Mouse (Mus musculus): Measurements from ENCODE around the gene Pik3cb. TPM values are rescaled to one million over a fixed set of nuclear protein-coding genes. Genes with fewer than 3 reads are reported as not detected.

Pik3cb gene
- total and polyA plus RNA-seq, 3 experiments: 2.2 to 7.6 TPM; not detected in 1

- H3K27ac ChIP-seq (ENCODE audit: control insufficient read depth, low read depth, low read length): peak overlapping the region; percentile 60
- H3K36me3 ChIP-seq (ENCODE audit: control insufficient read depth in 1 of 2, insufficient read depth in 2 of 2, low read length in 2 of 2): peaks cover 0 to 43% of the 10 kb centered on the region in 2 experiments; a peak in 2 of 4 replicates
- H3K4me3 ChIP-seq (ENCODE audit: control insufficient read depth in 1 of 2, insufficient read depth in 1 of 2, low read depth in 2 of 2, low read length in 2 of 2): no peak overlapping the region
- peak; percentile 67 for DNase-seq (ENCODE audit: low read depth, low spot score)
- H3K9ac ChIP-seq (ENCODE audit: control insufficient read depth, low read depth, low read length, poor library complexity, severe bottlenecking): no peak overlapping the region
- H3K79me2 ChIP-seq (ENCODE audit: control insufficient read depth, insufficient read depth, low read length, poor library complexity): no peaks in the 10 kb centered on the region
- TF ChIP-seq POLR2A (IDR thresholded peaks at IDR 0.05; ENCODE audit: control insufficient read depth in 1 of 2, insufficient read depth in 1 of 2, low read depth in 1 of 2, low read length in 2 of 2, poor library complexity in 1 of 2): no peak
- no peak for TF ChIP-seq ZNF384 (IDR thresholded peaks at IDR 0.05; ENCODE audit: low read depth, low read length)
- no peak for TF ChIP-seq BHLHE40 (IDR thresholded peaks at IDR 0.05; ENCODE audit: borderline replicate concordance, low read depth, low read length)
- TF ChIP-seq ZMIZ1 (IDR thresholded peaks at IDR 0.05; ENCODE audit: low read depth, low read length): no peak
- TF ChIP-seq USF1 (IDR thresholded peaks at IDR 0.05; ENCODE audit: low read depth, low read length): no peak
- no peak for TF ChIP-seq EP300 (IDR thresholded peaks at IDR 0.05; ENCODE audit: low read depth in 1 of 2, low read length in 2 of 2)
- no peak for TF ChIP-seq ZKSCAN1 (IDR thresholded peaks at IDR 0.05; ENCODE audit: low read depth, low read length)
- no peak for TF ChIP-seq GABPA (IDR thresholded peaks at IDR 0.05; ENCODE audit: low read depth, low read length)
- no peak for TF ChIP-seq SMC3 (IDR thresholded peaks at IDR 0.05; ENCODE audit: low read depth, low read length)
- TF ChIP-seq GATA1 (IDR thresholded peaks at IDR 0.05; ENCODE audit: low read depth, low read length): no peak
- TF ChIP-seq USF2 (IDR thresholded peaks at IDR 0.05; ENCODE audit: borderline replicate concordance in 1 of 2, insufficient read depth in 1 of 2, low read depth in 1 of 2, low read length in 2 of 2): no peak
- no peak for TF ChIP-seq CHD2 (IDR thresholded peaks at IDR 0.05; ENCODE audit: low read length)
- no peak for TF ChIP-seq CHD1 (IDR thresholded peaks at IDR 0.05; ENCODE audit: low read depth, low read length)
- peaks cover 24 to 55% of the 10 kb centered on the region in 2 experiments for H3K4me1 ChIP-seq (ENCODE audit: control insufficient read depth in 1 of 2, insufficient read depth in 2 of 2, low read length in 2 of 2)
- no peaks in the 10 kb centered on the region for H3K9me3 ChIP-seq (replicated peaks; ENCODE audit: insufficient read depth, low read length)
- no peaks in the 10 kb centered on the region for H3K27me3 ChIP-seq (ENCODE audit: control insufficient read depth in 1 of 2, insufficient read depth in 2 of 2, low read length in 2 of 2)
These were observed 19.5 kb upstream of the Pik3cb start for GRCm38 (mm10) chr9:99159932-99160331.

GRCm38 (mm10) chr9:99158708-99159107, 18.3 kb upstream of the Pik3cb start:
- Histone ChIP-seq H3K9me3 (replicated peaks; ENCODE audit: insufficient read depth, low read length) (no peaks in the 10 kb centered on the region), H3K79me2 (ENCODE audit: control insufficient read depth, insufficient read depth, low read length, poor library complexity) (no peaks in the 10 kb centered on the region), H3K9ac (ENCODE audit: control insufficient read depth, low read depth, low read length, poor library complexity, severe bottlenecking) (peak overlapping the region; percentile 58), H3K27me3 (ENCODE audit: control insufficient read depth in 1 of 2, insufficient read depth in 2 of 2, low read length in 2 of 2) (no peaks in the 10 kb centered on the region), H3K27ac (ENCODE audit: control insufficient read depth, low read depth, low read length) (peak overlapping the region; percentile 79), H3K4me1 (ENCODE audit: control insufficient read depth in 1 of 2, insufficient read depth in 2 of 2, low read length in 2 of 2) (peaks cover 21 to 49% of the 10 kb centered on the region in 2 experiments), H3K4me3 (ENCODE audit: control insufficient read depth in 1 of 2, insufficient read depth in 1 of 2, low read depth in 2 of 2, low read length in 2 of 2) (peak overlapping the region; percentile 35 to 54), H3K36me3 (ENCODE audit: control insufficient read depth in 1 of 2, insufficient read depth in 2 of 2, low read length in 2 of 2) (peaks cover 0 to 39% of the 10 kb centered on the region in 2 experiments; a peak in 2 of 4 replicates)
- TF ChIP-seq CHD2 (IDR thresholded peaks at IDR 0.05; ENCODE audit: low read length) (no peak), MAX (IDR thresholded peaks at IDR 0.05; ENCODE audit: low read length) (peak; percentile 83), RCOR1 (IDR thresholded peaks at IDR 0.05; ENCODE audit: low read depth, low read length) (peak; percentile 21; the same call in 1 of the 2 replicates), JUND (IDR thresholded peaks at IDR 0.05; ENCODE audit: low read depth, low read length) (0 out of 2 replicates have a peak, but pooled peaks have one; percentile 17), GATA1 (IDR thresholded peaks at IDR 0.05; ENCODE audit: low read depth, low read length) (no peak), POLR2A (IDR thresholded peaks at IDR 0.05; ENCODE audit: control insufficient read depth in 1 of 2, insufficient read depth in 1 of 2, low read depth in 1 of 2, low read length in 2 of 2, poor library complexity in 1 of 2) (peak in 1 of 2 experiments; percentile 67; a peak in 2 of 4 replicates), TBP (IDR thresholded peaks at IDR 0.05; ENCODE audit: low read depth, low read length) (peak; percentile 41; the same call in 1 of the 2 replicates), MYC (IDR thresholded peaks at IDR 0.05; ENCODE audit: low read depth, low read length) (peak; percentile 64; the same call in 1 of the 2 replicates), POLR2AphosphoS2 (IDR thresholded peaks at IDR 0.05; ENCODE audit: low read length) (peak; percentile 46; the same call in 1 of the 2 replicates), NELFE (IDR thresholded peaks at IDR 0.05; ENCODE audit: low read depth, low read length) (peak; percentile 36), ELF1 (IDR thresholded peaks at IDR 0.05; ENCODE audit: low read depth, low read length) (peak; percentile 61; the same call in 1 of the 2 replicates), TAL1 (IDR thresholded peaks at IDR 0.05; ENCODE audit: low read length) (peak; percentile 60), ETS1 (IDR thresholded peaks at IDR 0.05; ENCODE audit: low read depth, low read length) (0 out of 2 replicates have a peak, but pooled peaks have one; percentile 25), CTCF (IDR thresholded peaks at IDR 0.05 in 2 of 3, conservative IDR thresholded peaks at IDR 0.05 in 1 of 3; ENCODE audit: control insufficient read depth in 1 of 3, insufficient read depth in 1 of 3, low read depth in 2 of 3, low read length in 3 of 3, poor library complexity in 1 of 3, severe bottlenecking in 1 of 3) (no peak), EP300 (IDR thresholded peaks at IDR 0.05; ENCODE audit: low read depth in 1 of 2, low read length in 2 of 2) (peak in 1 of 2 experiments; percentile 53; a peak in 2 of 4 replicates), MAFK (IDR thresholded peaks at IDR 0.05; ENCODE audit: borderline replicate concordance, low read depth, low read length) (no peak), ZMIZ1 (IDR thresholded peaks at IDR 0.05; ENCODE audit: low read depth, low read length) (no peak; the same call in 1 of the 2 replicates), HCFC1 (IDR thresholded peaks at IDR 0.05; ENCODE audit: low read depth, low read length) (peak; percentile 39)
- peak; percentile 80 for DNase-seq (ENCODE audit: low read depth, low spot score)

Data from MEL (cell line).